Mouse (Mus musculus) brain, embryonic 14.5 days (tissue): ENCODE measurements around the gene Prrg2.

ENCODE experiments used
- CTCF ChIP-seq: fragments of 200-500 bp; IDR thresholded peaks from 2 replicates; pipeline ENCODE4 v1.5.1; 2012; ENCODE audit warnings: inconsistent platforms, mild to moderate bottlenecking, moderate library complexity, borderline replicate concordance; ENCODE audit not compliant: insufficient read depth, insufficient read length; ENCODE audit errors: extremely low read depth
- POLR2A ChIP-seq: fragments of 200-500 bp; IDR thresholded peaks from 2 replicates; pipeline ENCODE4 v1.6.1; 2012; ENCODE audit warnings: mild to moderate bottlenecking, inconsistent platforms, borderline replicate concordance; ENCODE audit not compliant: poor library complexity, insufficient read depth, insufficient read length, severe bottlenecking; ENCODE audit errors: extremely low read depth

GRCm38 (mm10) chr7:45092048-45092447 lies 29.6 kb upstream of the Prrg2 start, which contains the start of gene Rcn3:
- TF ChIP-seq POLR2A (peak; percentile 26; the same call in 1 of the 2 replicates), CTCF (no peak)
